Mouse (Mus musculus): ENCODE measurements around the gene Wls. TPM values are rescaled to one million over a fixed set of nuclear protein-coding genes. Genes with fewer than 3 reads are reported as not detected.

Gene Wls
- polyA plus RNA-seq, 1 experiment from 2014 or later = 82.2 TPM

- Histone ChIP-seq H3K9me3 (no peaks in the 10 kb centered on the region), H3K27me3 (replicated peaks) (no peaks in the 10 kb centered on the region), H3K4me2 (replicated peaks) (no peak overlapping the region), H3K27ac (no peak overlapping the region), H3K9ac (no peak overlapping the region), H3K36me3 (no peaks in the 10 kb centered on the region), H3K4me3 (replicated peaks) (no peak overlapping the region), H3K4me1 (replicated peaks) (no peaks in the 10 kb centered on the region)
- WGBS = 76% methylated on average over 1 of the region's 1 CpGs
- no peak for ATAC-seq
Observed at GRCm38 (mm10) chr3:159865691-159866090, 26.2 kb downstream of the Wls start.

- no peaks in the 10 kb centered on the region for H3K9me3 ChIP-seq
- no peak overlapping the region for H3K9ac ChIP-seq
- H3K27ac ChIP-seq = no peak overlapping the region
- ATAC-seq = no peak
- no peak overlapping the region for H3K4me2 ChIP-seq (replicated peaks)
- H3K4me3 ChIP-seq (replicated peaks) = no peak overlapping the region
- no peaks in the 10 kb centered on the region for H3K4me1 ChIP-seq (replicated peaks)
- no peaks in the 10 kb centered on the region for H3K27me3 ChIP-seq (replicated peaks)
- no peaks in the 10 kb centered on the region for H3K36me3 ChIP-seq
Observed at GRCm38 (mm10) chr3:159878983-159879382, 39.5 kb downstream of the Wls start.

- Histone ChIP-seq H3K9me3 (no peaks in the 10 kb centered on the region), H3K36me3 (no peaks in the 10 kb centered on the region), H3K4me1 (replicated peaks) (peaks cover 11% of the 10 kb centered on the region), H3K4me3 (replicated peaks) (no peak overlapping the region), H3K9ac (no peak overlapping the region), H3K4me2 (replicated peaks) (no peak overlapping the region), H3K27ac (no peak overlapping the region), H3K27me3 (replicated peaks) (no peaks in the 10 kb centered on the region)
- 40% methylated on average over 2 of the region's 2 CpGs for WGBS
- ATAC-seq = no peak
Observed at GRCm38 (mm10) chr3:159883325-159883724, 43.9 kb downstream of the Wls start.

GRCm38 (mm10) chr3:159884802-159885201, 45.3 kb downstream of the Wls start:
- peak; percentile 56 for ATAC-seq
- H3K27ac ChIP-seq = no peak overlapping the region
- H3K4me3 ChIP-seq (replicated peaks) = no peak overlapping the region

GRCm38 (mm10) chr3:159885271-159885670, 45.8 kb downstream of the Wls start:
- WGBS = 7% methylated on average over 3 of the region's 3 CpGs
- Histone ChIP-seq H3K27ac (peak overlapping the region; percentile 38; the same call in 1 of the 2 replicates), H3K9me3 (no peaks in the 10 kb centered on the region), H3K9ac (no peak overlapping the region), H3K36me3 (no peaks in the 10 kb centered on the region), H3K4me2 (replicated peaks) (0 out of 2 replicates have a peak overlapping the region, but pooled peaks have one; percentile 20), H3K4me1 (replicated peaks) (peaks cover 11% of the 10 kb centered on the region), H3K4me3 (replicated peaks) (no peak overlapping the region), H3K27me3 (replicated peaks) (no peaks in the 10 kb centered on the region)
- ATAC-seq = peak; percentile 99

More at GRCm38 (mm10) chr3:159884802-159885201, 45.3 kb downstream of the Wls start:
- Histone ChIP-seq H3K4me1 (replicated peaks) (peaks cover 11% of the 10 kb centered on the region), H3K4me2 (replicated peaks) (0 out of 2 replicates have a peak overlapping the region, but pooled peaks have one; percentile 1), H3K9ac (no peak overlapping the region), H3K36me3 (no peaks in the 10 kb centered on the region), H3K9me3 (no peaks in the 10 kb centered on the region), H3K27me3 (replicated peaks) (no peaks in the 10 kb centered on the region)

- H3K9me3 ChIP-seq = no peaks in the 10 kb centered on the region
- H3K4me2 ChIP-seq (replicated peaks) = no peak overlapping the region
- peaks cover 11% of the 10 kb centered on the region for H3K4me1 ChIP-seq (replicated peaks)
- H3K9ac ChIP-seq = no peak overlapping the region
- no peak overlapping the region for H3K4me3 ChIP-seq (replicated peaks)
- 18% methylated on average over 1 of the region's 1 CpGs for WGBS
- H3K27me3 ChIP-seq (replicated peaks) = no peaks in the 10 kb centered on the region
- no peak overlapping the region for H3K27ac ChIP-seq
- no peaks in the 10 kb centered on the region for H3K36me3 ChIP-seq
- ATAC-seq = no peak
Observed at GRCm38 (mm10) chr3:159885781-159886400, 46.4 kb downstream of the Wls start.

- no peak overlapping the region for H3K4me3 ChIP-seq (replicated peaks)
- no peaks in the 10 kb centered on the region for H3K27me3 ChIP-seq (replicated peaks)
- no peak overlapping the region for H3K27ac ChIP-seq
- no peaks in the 10 kb centered on the region for H3K9me3 ChIP-seq
- H3K9ac ChIP-seq = no peak overlapping the region
- H3K36me3 ChIP-seq = no peaks in the 10 kb centered on the region
- H3K4me2 ChIP-seq (replicated peaks) = no peak overlapping the region
- no peak for ATAC-seq
- peaks cover 6% of the 10 kb centered on the region for H3K4me1 ChIP-seq (replicated peaks)
- 81% methylated on average over 5 of the region's 5 CpGs for WGBS
Observed at GRCm38 (mm10) chr3:159890176-159891056, 50.9 kb downstream of the Wls start.

- Histone ChIP-seq H3K27ac (no peak overlapping the region), H3K9me3 (no peaks in the 10 kb centered on the region), H3K4me3 (replicated peaks) (no peak overlapping the region), H3K27me3 (replicated peaks) (no peaks in the 10 kb centered on the region), H3K36me3 (no peaks in the 10 kb centered on the region), H3K4me2 (replicated peaks) (no peak overlapping the region), H3K4me1 (replicated peaks) (0 out of 2 replicates have a peak, but pooled peaks cover under 1% of the 10 kb centered on the region), H3K9ac (no peak overlapping the region)
- WGBS = 89% methylated on average over 8 of the region's 8 CpGs
- ATAC-seq = no peak
Observed at GRCm38 (mm10) chr3:159891057-159891752, 51.7 kb downstream of the Wls start.

GRCm38 (mm10) chr3:159907329-159907728, 67.9 kb downstream of the Wls start:
- H3K9ac ChIP-seq = no peak overlapping the region
- no peaks in the 10 kb centered on the region for H3K27me3 ChIP-seq (replicated peaks)
- no peak overlapping the region for H3K4me3 ChIP-seq (replicated peaks)
- H3K4me1 ChIP-seq (replicated peaks) = no peaks in the 10 kb centered on the region
- no peak for ATAC-seq
- H3K36me3 ChIP-seq = peaks cover 3% of the 10 kb centered on the region; the same call in 1 of the 2 replicates
- WGBS = 94% methylated on average over 1 of the region's 1 CpGs
- H3K9me3 ChIP-seq = no peaks in the 10 kb centered on the region
- H3K27ac ChIP-seq = no peak overlapping the region
- H3K4me2 ChIP-seq (replicated peaks) = no peak overlapping the region

GRCm38 (mm10) chr3:159917328-159918090, 78.0 kb downstream of the Wls start:
- no peaks in the 10 kb centered on the region for H3K9me3 ChIP-seq
- no peak overlapping the region for H3K4me2 ChIP-seq (replicated peaks)
- no peak overlapping the region for H3K4me3 ChIP-seq (replicated peaks)
- no peaks in the 10 kb centered on the region for H3K4me1 ChIP-seq (replicated peaks)
- H3K36me3 ChIP-seq = no peaks in the 10 kb centered on the region
- no peak overlapping the region for H3K9ac ChIP-seq
- WGBS = 72% methylated on average over 2 of the region's 2 CpGs
- H3K27ac ChIP-seq = no peak overlapping the region
- no peaks in the 10 kb centered on the region for H3K27me3 ChIP-seq (replicated peaks)
- ATAC-seq = no peak
